Mouse (Mus musculus) left cerebral cortex, adult 11 months (tissue): Measurements from ENCODE around the gene Rapgef3.

Source experiments
- DNase-seq: peaks from one replicate; pipeline ENCODE4 v3.0.0; 2022; ENCODE audit warnings: low spot score

Gene Rapgef3

DNA sequence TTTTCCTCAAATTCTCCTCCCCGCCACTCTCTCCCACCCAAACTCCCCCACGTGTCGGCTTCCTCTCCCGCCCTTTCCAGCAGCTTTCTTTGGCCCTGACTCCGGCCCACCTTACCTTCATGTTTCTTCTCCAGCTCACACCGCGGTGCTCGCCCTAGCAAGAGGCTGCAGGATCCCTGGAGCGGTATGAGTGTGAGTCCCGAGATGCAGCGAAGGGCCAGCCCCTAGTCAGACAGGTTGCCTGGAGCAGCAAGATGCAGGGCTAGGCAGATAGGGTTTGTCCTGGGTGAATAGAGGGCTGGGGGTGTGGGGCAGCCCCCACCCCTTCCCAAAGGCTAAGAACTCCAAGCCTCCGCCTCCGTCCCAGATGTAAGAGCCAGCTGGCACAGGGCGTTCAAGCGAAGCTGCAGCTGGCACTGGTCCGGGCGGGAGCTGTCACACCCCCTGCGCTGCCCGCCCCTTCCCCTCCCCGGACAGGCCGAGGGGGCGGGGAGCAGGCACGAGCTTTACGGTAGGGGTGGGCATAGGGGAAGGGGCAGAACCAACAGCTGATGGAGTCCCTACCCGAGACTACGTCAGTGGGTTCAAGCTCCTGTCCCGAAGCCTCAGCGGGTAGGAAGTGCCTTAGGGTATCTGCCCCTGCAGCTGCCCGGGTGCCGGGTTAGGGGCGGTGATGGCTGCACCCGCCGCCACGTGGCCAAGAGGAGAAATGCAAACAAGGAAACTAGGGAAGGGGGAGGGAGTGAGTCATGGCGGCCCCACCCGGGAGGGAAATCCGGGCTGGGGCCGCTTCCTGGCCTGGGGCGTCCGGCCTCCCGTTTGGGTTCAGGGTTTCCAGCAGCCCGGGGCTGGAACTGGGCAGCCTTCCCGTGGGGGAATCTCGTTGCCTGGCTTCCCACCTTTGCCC lies at the start of gene Rapgef3:
Rapgef3 (minus strand) TSS at position 693 of the 907 bp plus-strand sequence.
- no peak for DNase-seq

GRCm38 (mm10) chr15:97816199-97816994 lies 48.6 kb upstream of the Rapgef3 start:
- no peak for DNase-seq

DNA sequence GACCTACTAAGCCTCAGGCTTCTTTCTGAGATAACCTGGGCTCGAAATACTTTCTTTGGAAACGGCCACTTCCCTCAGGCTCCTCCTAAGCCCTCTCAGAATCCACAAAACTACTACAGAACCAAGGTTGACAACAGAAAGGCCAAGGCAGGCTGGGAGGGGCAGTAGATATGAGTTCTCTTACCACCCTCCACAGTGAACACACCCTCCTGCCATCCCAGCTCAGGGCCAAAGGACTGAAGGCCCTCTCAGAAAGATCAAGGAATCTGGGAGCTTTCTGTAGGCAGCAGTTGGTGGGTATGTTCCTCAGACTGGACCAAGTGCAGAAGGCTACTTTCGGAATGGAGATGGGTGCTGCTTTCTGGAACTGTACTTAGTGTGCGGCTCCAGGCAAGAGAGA lies 47.5 kb upstream of the Rapgef3 start:
- DNase-seq, result no peak

DNA sequence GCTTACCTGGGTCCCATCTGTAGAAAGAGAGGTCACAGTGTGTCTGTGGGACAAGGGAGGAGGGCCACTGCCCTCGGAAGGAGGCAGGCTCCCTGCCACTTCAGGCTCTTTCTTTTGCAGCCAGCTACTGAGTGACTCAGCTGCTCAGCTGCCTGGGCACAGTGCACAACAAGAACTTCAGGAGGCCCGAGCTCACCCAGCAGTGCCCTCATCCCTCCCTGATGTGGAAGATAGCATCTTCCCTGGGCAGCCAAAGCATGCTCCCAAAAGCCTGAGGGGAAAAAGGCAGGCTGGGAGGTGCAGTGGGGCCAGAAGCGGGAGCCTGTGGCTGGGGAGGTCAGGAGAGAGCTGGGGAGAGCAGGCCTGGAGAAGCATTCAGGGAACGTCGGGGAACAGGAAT lies 46.9 kb upstream of the Rapgef3 start:
- no peak for DNase-seq

DNA sequence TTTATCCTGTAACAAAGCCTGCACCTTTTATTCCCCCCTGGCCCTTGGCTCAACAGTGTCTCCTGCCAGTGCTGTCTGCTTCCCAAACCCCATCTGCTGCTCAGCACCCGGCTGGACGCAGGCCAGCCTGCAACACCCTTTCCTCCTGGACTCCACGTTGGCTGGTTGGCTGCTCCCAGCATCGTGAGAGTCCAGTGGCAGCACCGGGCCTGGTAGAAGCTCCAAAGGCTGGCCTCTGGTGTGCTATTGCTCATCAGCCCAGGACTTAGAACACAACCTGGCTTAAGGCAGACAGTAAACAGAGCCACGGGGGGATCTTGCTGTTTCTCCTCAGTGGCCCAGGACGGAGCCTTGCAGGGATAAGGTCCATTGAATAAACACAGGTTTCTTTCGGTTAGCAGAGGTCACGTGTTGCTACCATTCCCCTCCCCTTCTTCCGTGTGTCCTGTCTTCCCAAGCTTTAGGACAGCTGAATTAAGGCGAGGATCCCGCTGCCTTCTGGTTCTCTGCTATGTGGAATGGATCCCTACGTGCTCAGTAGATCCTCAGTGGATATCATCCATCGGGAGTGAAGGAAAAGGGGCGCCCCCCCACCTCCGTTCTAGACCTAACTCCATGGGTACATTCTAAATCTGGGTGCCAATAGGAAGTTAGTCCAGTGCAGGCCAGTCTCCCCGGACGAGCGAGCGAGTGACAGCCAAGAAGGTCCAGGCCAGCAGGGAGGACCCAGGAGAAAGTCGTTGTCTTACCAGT lies 45.9 kb upstream of the Rapgef3 start:
- DNase-seq, result no peak

DNA sequence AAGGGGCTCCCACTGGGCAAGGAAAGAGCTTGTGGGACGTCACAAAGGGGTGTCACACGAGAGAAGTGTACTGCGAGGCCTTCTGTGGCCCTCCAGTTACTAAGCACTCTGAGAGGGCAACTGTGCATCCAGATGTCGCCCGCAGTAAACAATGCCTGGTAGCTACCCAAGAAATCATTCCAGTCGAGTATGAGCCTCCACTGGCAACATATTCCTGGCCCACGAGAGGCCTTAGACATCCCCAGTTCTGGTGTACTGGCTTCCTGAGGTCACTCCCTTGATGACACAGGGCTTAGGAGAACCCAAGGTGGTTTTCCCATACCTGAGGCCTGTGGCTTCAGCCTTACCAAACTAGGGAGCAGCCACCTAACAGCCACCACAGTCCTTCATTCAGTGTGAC lies 45.1 kb upstream of the Rapgef3 start:
- DNase-seq, result no peak

DNA sequence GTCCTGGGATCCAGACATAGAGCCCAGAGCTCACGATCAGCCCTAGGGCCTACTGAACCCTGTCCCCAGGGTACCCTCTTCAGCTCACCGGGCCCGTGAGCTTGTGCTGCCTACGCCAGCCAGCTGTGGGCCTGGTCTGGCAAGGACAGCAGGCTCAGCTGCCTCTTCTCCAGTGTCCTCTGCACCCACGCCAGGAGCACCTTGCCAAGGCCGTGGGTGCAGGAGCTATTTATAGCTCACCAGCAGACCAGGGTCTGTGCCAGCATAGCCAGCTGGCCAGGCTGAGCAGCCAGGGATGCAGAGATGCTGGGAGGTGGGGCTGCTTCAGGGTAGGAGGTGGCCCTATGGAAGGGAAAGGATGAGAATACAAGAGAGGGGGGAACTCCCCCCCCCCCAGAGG lies 44.4 kb upstream of the Rapgef3 start:
- peak; percentile 86 for DNase-seq

DNA sequence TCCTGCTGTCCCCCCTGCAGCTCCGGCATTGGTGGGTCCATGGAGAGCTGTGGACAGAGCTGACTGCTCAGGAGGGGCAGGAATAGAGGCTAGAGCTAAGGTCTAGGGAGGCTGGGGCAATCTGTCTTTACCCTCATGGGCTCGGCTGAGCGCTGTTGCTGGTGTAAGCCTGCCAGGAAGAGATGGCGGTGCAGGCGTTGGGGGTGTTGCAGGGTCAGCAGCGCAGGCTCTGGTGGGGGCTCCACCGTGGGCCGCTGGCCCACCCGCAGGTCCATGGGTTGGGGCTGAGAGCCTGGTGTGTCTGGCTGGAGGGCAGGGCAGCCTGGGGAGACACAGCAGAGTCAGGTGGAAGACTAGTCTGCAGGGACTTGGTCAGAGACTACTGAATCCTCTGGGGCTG lies 43.5 kb upstream of the Rapgef3 start:
- DNase-seq, result no peak

- DNase-seq, result no peak
Observed at GRCm38 (mm10) chr15:97810399-97810798, 42.6 kb upstream of the Rapgef3 start.

GRCm38 (mm10) chr15:97809942-97810341 lies 42.2 kb upstream of the Rapgef3 start:
- no peak for DNase-seq

- DNase-seq, result no peak
Observed at GRCm38 (mm10) chr15:97809206-97809605, 41.4 kb upstream of the Rapgef3 start.

- no peak for DNase-seq
Observed at GRCm38 (mm10) chr15:97808532-97808931, 40.8 kb upstream of the Rapgef3 start.

- no peak for DNase-seq
Observed at GRCm38 (mm10) chr15:97807867-97808266, 40.1 kb upstream of the Rapgef3 start.

DNA sequence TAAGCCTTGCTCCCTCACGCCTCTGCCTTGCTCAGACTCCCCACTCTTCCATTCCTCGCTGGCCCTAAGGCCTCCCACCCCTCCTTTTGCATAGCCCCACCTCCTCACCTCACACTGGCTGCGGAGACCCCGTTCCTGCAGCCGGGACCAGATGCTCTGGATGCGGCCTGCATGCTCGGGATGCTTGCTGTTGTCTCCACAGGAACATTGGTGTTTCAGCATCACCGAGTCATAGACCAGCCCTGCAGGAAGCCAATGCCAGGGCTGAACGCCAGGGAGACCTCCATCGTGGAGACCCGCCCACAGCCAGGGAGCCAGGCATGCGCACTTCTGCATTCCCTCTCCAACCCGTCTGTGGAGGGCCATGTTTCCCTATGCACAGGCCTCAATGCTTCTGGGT lies 34.8 kb upstream of the Rapgef3 start:
- DNase-seq, result no peak

GRCm38 (mm10) chr15:97801811-97802210 lies 34.0 kb upstream of the Rapgef3 start:
- DNase-seq, result no peak

- no peak for DNase-seq
Observed at GRCm38 (mm10) chr15:97800853-97801252, 33.1 kb upstream of the Rapgef3 start.

GRCm38 (mm10) chr15:97799446-97799845 lies 31.7 kb upstream of the Rapgef3 start:
- DNase-seq, result no peak

GRCm38 (mm10) chr15:97798134-97798533 lies 30.4 kb upstream of the Rapgef3 start:
- DNase-seq, result no peak

DNA sequence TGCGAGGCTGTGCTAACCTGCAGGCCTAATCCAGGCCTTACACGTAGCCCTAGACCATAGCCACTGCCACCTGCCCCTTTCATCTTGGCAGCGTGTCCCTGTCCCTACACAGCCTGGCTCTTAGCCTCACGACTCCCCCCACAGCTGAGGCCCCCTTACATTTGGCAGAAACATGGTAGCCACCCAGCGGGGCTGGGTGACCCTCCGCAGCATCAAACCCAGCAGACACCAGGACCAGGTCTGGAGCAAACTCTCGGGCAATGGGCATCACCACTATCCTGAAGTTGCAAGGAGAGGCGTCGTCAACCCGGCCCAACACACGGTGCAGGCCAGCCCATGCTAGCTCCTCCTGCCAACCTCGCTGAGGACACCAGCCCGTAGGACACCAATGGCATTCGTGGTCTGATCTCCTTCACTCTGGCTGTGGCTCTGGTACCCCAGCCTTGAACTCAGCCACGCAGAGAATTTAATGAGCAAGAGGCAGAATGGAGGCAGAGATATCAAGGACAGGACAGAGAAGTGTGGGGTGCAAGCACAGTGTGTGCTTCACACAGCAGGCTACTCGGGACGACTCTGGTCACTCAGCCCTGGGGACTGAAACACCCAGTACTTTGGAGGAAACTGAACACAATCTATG lies 29.0 kb upstream of the Rapgef3 start:
- no peak for DNase-seq

GRCm38 (mm10) chr15:97795559-97796235 lies 27.9 kb upstream of the Rapgef3 start:
- DNase-seq, result no peak

- DNase-seq, result no peak
Observed at GRCm38 (mm10) chr15:97794268-97794667, 26.5 kb upstream of the Rapgef3 start.
